Mouse (Mus musculus) T-helper 1 cell (primary cell): Measurements from ENCODE around the gene Acss2.
"Not testable (repeated sequence)": the region's sequence is repeated elsewhere in the genome, so short reads cannot be mapped to it uniquely, and the experiment has no call there.

Experiments used
- in situ Hi-C: fragments of 300-600 bp; cut with MboI, MseI; formaldehyde crosslinking; loops from one replicate; pipeline ENCODE4 v1.15.1; 2025; ENCODE audit warnings: high pct_unique_total_duplicates

The Acss2 gene

DNA sequence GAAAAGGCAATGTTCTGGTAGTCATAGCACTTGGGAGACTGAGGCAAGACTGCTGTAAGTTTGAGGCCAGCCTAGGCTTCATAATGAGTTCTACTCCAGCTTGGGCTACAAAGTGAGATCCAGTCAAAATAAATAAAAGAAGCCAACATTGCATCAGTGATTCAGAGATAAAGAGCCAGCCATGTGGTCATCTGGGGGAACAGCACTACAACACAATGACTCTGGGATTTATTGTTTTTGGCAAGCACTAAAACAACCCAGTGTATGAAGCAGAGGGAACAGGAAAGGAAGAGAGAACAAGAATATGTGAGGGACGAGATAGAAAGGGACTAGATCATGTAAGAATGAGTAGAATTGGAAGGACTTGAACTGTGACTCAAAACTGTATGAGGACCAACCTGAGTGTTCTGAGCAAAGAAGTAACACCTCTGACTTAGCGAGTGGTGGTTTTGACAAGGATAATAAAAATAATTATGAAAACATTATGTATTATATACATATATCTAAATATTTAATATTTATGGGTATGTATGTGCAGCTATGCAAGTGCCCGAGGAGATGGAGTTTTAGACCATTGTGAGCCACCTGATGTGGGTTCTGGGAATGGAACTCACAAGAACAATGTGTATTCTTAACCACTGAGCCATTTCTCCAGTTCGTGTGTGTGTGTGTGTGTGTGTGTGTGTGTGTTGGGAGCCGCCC is 20.2 kb downstream of the Acss2 start:
- in situ Hi-C loops: no loop called here

DNA sequence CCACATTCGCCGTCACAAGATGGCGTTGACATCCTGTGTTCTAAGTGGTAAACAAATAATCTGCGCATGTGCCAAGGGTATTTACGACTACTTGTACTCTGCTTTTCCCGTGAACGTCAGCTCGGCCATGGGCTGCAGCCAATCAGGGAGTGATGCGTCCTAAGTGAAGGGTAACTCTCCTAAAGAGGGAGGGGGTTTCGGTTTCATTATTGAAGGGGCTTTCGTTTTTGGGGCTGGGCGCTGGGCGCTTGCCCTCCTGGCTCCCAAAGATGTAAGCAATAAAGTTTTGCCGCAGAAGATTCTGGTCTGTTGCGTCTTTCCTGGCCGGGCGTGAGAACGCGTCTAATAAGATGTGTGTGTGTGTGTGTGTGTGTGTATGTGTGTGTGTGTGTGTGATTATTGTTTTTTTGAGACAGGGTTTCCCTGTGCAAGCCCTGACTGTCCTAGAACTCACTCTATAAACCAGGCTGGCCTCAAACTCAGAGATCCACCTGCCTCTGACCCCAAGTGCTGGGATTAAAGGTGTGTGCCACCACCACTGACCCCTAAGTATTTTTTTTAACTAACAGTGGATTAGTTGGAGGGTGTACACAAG is 20.8 kb downstream of the Acss2 start:
- in situ Hi-C loops: not testable (repeated sequence)

DNA sequence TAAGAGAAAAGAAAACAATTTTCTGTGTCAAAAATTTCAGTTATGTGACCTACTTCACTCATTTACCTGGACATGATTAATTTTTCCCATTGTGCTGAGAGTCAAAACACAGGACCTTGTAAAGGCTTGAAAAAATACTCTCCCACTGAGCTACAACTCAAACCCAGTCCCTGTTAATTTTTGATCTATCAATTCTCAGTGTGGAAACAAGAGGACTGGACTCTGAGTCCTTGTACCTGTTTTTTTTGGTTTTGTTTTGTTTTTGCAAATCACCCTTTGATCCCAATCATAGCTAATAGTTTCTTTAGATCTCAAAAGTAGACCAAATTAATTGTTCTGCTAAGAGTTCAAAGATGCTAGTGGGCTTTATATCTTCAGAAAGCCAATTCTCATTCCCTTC is 21.9 kb downstream of the Acss2 start:
- in situ Hi-C loops: no loop called here

GRCm38 (mm10) chr2:155540822-155541458 is 23.2 kb downstream of the Acss2 start:
- in situ Hi-C loops: no loop called here

DNA sequence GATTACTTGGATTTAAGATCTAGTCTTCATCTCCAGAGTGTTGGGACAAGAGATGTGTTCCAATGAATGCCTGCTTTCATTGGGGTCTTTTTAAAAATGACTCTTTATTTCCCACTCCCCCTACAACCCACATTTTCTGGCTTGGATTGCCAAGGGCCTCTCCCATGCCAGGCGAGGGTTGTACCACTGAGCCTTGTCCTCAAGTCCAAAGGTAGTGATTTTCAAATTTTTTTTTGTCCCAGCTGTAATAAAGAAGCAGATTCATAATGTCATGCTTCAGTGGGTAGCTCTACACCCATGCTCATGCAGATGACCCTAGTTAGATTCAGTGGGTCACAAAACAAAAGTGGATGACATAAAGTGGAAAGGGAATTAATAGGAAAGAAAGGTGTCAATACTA is 29.2 kb downstream of the Acss2 start:
- in situ Hi-C loops: no loop called here

DNA sequence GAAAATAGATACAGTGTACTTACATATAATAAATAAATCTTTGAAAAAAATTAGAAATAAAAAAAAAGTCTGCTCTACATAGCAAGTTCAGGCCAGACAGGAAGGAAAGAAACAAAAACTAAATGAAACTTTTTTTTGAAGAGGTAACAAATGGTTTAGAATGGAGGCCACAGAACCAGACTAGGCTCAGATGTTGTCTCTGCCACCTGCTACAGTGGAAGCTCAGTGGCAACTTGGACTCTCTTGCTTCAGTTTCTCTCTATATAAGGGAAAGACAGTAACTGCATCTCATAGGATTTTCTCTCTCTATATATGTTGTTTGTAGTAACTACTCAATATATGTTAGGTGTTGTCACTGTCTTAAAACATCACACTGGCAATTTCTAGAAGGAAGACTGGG is 34.6 kb downstream of the Acss2 start:
- in situ Hi-C loops: no loop called here

GRCm38 (mm10) chr2:155552949-155553354 is 35.2 kb downstream of the Acss2 start:
- in situ Hi-C loops: no loop called here

GRCm38 (mm10) chr2:155554426-155554985 is 36.8 kb downstream of the Acss2 start:
- in situ Hi-C loops: no loop called here

DNA sequence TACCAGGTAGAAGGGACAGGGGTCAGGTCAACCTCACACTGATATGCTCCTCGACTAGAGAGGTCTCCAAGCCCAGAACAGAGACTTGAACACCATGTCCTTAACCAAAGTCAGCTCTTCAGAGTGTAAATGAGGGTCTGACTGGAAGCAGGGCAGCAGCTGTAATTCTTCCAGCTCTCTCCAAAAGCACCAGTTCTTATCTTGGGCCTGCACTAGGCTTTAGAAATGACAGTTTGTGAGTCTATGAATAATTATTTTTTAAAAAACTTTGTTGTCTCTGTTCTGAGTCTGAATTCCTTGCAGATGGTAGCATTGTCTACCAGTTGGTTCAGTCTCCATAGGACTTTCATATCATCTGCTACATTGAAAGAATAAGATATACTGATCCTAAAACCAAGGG is 44.5 kb downstream of the Acss2 start:
- in situ Hi-C loops: no loop called here

DNA sequence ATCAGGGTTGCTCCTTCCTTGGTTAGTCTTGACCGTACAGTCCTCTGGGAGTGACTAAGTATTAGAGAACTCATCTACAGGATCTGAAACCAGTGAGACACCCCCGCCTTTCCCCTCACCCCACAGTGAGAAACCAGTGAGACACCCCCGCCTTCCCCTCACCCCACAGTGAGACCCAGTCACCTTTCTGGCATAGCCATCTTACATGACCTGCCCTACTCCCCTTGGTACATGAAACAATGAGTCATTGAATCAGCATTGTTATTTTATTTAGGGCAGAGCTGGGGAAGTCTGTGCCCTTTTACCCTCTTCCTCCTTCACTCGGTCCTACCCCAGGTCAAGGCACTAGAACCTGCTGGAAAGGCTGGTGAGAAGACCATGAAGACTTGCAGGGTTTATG is 45.2 kb downstream of the Acss2 start:
- in situ Hi-C loops: no loop called here

GRCm38 (mm10) chr2:155567751-155568150 is 50.0 kb downstream of the Acss2 start:
- in situ Hi-C loops: no loop called here

- in situ Hi-C loops: no loop called here
Measured at GRCm38 (mm10) chr2:155569223-155569807, 51.6 kb downstream of the Acss2 start.

DNA sequence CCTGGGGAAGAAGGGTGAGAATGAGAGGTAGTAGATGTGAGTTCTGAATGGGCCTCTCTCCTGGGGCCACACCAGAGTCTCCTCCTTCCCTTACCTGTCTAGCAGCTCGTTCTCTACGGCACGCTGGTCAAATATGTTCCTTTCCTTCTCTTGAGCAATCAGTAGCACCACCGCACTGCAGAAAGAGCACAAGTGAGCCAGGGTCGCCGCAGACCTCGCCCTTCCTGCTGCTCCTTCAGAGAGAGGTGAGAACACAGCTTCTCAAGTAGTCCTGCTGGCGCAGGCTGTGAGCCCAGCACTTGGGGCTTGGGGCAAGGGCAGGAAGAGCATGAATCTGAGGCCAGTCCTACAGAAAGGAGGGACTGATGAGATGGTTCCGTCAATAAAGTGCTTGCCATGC is 55.3 kb downstream of the Acss2 start:
- in situ Hi-C loops: no loop called here

GRCm38 (mm10) chr2:155573996-155574395 is 56.2 kb downstream of the Acss2 start:
- in situ Hi-C loops: no loop called here

DNA sequence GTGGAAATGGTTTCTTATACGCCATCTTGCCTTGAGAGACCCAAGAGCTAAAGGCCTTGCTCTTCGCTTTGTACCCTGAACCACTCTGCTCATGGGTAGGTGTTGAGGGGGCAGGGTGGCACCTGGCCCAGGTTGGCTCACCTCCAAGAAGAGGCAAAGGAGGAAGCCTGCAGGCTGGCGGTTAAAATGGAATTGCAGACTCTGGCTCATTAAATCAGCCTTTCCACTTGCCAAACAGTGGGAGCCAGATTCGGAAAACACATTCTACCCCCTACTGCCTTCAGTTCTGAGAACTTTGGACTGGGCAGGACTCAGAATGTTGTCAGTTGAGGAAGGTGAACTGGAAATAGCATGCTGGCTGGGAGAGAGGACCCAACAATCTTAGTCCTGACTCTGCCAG is 57.0 kb downstream of the Acss2 start:
- in situ Hi-C loops: no loop called here

- in situ Hi-C loops: no loop called here
Measured at GRCm38 (mm10) chr2:155576656-155577055, 58.9 kb downstream of the Acss2 start.

- in situ Hi-C loops: no loop called here
Measured at GRCm38 (mm10) chr2:155580331-155580730, 62.6 kb downstream of the Acss2 start.

- in situ Hi-C loops: no loop called here
Measured at GRCm38 (mm10) chr2:155582384-155582995, 64.7 kb downstream of the Acss2 start.

- in situ Hi-C loops: no loop called here
Measured at GRCm38 (mm10) chr2:155582996-155583395, 65.2 kb downstream of the Acss2 start.

GRCm38 (mm10) chr2:155583927-155584530 is 66.3 kb downstream of the Acss2 start:
- in situ Hi-C loops: no loop called here

- in situ Hi-C loops: loop anchor here (5.0 kb wide), 1 partner anchor 73 kb away; no protein-coding TSS in a partner anchor
Measured at GRCm38 (mm10) chr2:155585082-155585481, 67.3 kb downstream of the Acss2 start.
